Mouse (Mus musculus): ENCODE measurements around the gene Srebf1. TPM values are rescaled to one million over a fixed set of nuclear protein-coding genes. Genes with fewer than 3 reads are reported as not detected.

The Srebf1 gene
- total RNA-seq, 2 experiments from 2014 or later = 53.2 to 55.2 TPM

DNA sequence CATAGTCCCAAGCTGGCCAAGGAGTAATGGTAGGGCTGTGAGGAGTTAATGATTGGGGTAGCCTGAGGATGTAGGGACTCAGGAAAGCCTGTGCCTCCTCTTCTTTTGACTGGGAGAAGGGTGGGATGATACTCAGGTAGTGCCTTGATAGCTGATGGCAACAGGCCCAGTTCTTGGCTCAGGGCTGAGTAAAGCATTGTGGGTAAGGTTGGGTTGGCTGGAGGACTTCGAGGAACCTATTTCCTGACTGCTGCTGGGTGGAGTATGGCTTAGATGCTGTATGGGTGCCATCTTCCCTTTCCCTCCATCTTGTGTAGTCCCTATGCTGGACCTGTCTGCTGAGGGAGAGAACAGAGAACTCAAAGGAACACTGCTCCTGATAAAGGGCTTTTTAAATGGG is 70.0 kb downstream of the Srebf1 start:
- no peak for DNase-seq (ENCODE audit: low spot score in 2 of 2)

DNA sequence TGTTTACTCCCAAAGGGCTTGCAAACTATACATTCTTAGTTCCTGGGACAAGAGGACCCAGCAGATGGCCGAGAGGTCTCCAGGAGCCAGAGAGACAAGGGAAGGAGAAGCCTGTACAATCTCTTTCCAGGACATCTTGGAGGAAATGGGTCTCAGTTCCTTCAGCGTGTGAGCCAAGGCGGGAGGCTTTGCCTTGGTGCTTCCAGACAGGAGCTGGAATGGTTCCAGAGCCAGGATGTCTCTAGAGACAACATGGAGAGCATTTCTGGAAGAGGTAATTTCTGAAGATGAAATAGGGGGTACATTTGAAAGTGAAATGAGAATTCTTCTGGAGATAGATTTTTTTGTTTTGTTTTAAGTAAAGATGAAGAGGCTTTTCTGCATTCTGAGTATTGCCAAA is 71.7 kb downstream of the Srebf1 start:
- no peak for DNase-seq (ENCODE audit: low spot score in 2 of 2)

Small RNAs within 50 kb of the gene (microRNA-seq; reads per million reads assigned to microRNA genes)
- gene Mir6921 (0.85 to 1.1 reads per million in 2 experiments), gene Mir6922 (0.45 to 0.85 reads per million in 2 experiments)

Other genes with a start within 250 kb of the Srebf1 start
- 1 to 10 TPM; 5.3 to 6.3 TPM for gene Pemt, start 176.1 kb downstream of the Srebf1 start, total RNA-seq (2021)
- gene Rai1, start 117.6 kb downstream of the Srebf1 start, total RNA-seq (2021) = 10 to 100 TPM; 63.2 to 69.2 TPM
- 100 to 1,000 TPM; 140 to 147 TPM for gene Tom1l2, start 130.3 kb upstream of the Srebf1 start, total RNA-seq (2021)
- gene Drc3, start 130.7 kb upstream of the Srebf1 start, total RNA-seq (2021) = 1 to 10 TPM; 5.2 to 7.3 TPM
- gene Gid4, start 194.6 kb upstream of the Srebf1 start, total RNA-seq (2021) = 10 to 100 TPM; 40.1 to 40.5 TPM
- 10 to 100 TPM; 28.7 to 29.1 TPM for gene Atpaf2, start 195.9 kb upstream of the Srebf1 start, total RNA-seq (2021)
- gene Drg2, start 232.0 kb upstream of the Srebf1 start, total RNA-seq (2021) = 10 to 100 TPM; 71.9 to 76.9 TPM
- gene Myo15, start 246.8 kb upstream of the Srebf1 start, total RNA-seq (2021) = under 1 TPM; 0.12 to 0.19 TPM